Mouse (Mus musculus): Measurements from ENCODE around the gene Tlx2.

Gene Tlx2

GRCm38 (mm10) chr6:83023786-83024185 is 46.3 kb downstream of the Tlx2 start:
- DNase-seq (ENCODE audit: low spot score in 2 of 2): no peak

GRCm38 (mm10) chr6:83023008-83023407 is 47.1 kb downstream of the Tlx2 start:
- no peak for DNase-seq (ENCODE audit: low spot score in 2 of 2)

GRCm38 (mm10) chr6:83020836-83021593 is 49.1 kb downstream of the Tlx2 start:
- no peak for DNase-seq (ENCODE audit: low spot score in 2 of 2)

GRCm38 (mm10) chr6:83020121-83020520 is 50.0 kb downstream of the Tlx2 start:
- no peak for DNase-seq (ENCODE audit: low spot score in 2 of 2)

GRCm38 (mm10) chr6:83019044-83019443 is 51.0 kb downstream of the Tlx2 start:
- DNase-seq (ENCODE audit: low spot score in 2 of 2): no peak
